In the genomic region with DNA sequence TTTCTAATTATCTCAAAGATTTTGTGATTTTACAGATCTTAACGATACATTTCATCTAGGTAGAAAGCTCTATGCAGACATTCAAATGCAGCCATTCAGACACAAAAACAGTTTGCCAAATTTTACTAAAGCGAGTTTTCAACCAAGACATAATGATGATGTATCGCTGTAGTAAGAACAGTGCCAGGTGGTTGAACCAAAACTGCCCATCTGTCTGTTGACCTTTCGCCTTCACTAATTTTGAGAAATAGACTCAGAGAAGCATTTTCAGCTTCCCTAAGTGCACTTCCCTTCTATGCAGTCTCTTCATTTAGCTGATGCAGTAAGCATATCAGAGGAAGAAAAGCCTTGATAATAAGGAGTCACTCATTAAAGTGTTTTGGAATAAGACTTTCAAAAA, we compare ENCODE assay signal across 10 mouse cellular contexts.
"Had no signal": no experiment of that assay in that cellular context is flagged by ENCODE, and none has a peak within 500 bp of the region (broad histone marks: within the 10 kb centered on the region; RNA-seq: fewer than 3 reads in every experiment).

No protein-coding gene starts in this region.

- DNase-seq: kidney, postnatal 10 days; kidney, postnatal 4 days; left cerebral cortex, postnatal 4 days; lung, adult 2 months; lung, postnatal 36 days; midbrain, embryonic 14.5 days; right cerebral cortex, adult 18-20 months; right cerebral cortex, postnatal 25 days; thymus, adult 18-20 months; thymus, postnatal 14 days had no signal
